Mouse (Mus musculus): ENCODE results near the gene Gsto2. TPM values are rescaled to one million over a fixed set of nuclear protein-coding genes. Genes with fewer than 3 reads are reported as not detected.

The Gsto2 gene
- total and polyA plus RNA-seq, 3 experiments, result 1.6 to 2.7 (median 2.6) TPM

GRCm38 (mm10) chr19:47902316-47903201, 37.2 kb downstream of the Gsto2 start:
- Histone ChIP-seq H3K36me3 (ENCODE audit: control insufficient read depth, insufficient read depth, low read length) (no peaks in the 10 kb centered on the region), H3K27me3 (ENCODE audit: control insufficient read depth, insufficient read depth, low read length) (no peaks in the 10 kb centered on the region), H3K4me1 (ENCODE audit: control insufficient read depth, insufficient read depth, low read length) (peaks cover 18% of the 10 kb centered on the region), H3K79me2 (replicated peaks; ENCODE audit: control insufficient read depth, insufficient read depth, low read length) (no peaks in the 10 kb centered on the region), H3K9ac (ENCODE audit: low read depth, low read length) (no peak overlapping the region), H3K4me3 (no peak overlapping the region), H3K27ac (peak overlapping the region; percentile 45)
- peak in 1 of 2 experiments; percentile 48 for DNase-seq
- TF ChIP-seq CTCF (IDR thresholded peaks at IDR 0.05) (no peak), EP300 (IDR thresholded peaks at IDR 0.05; ENCODE audit: insufficient read depth, low read depth, low read length) (no peak), POLR2A (IDR thresholded peaks at IDR 0.05; ENCODE audit: insufficient read depth, low read depth, low read length) (no peak)
- intact Hi-C loops (cut with DNase I), result no loop called here
- WGBS, result 39% methylated on average over 13 of the region's 13 CpGs

GRCm38 (mm10) chr19:47903679-47904078, 38.3 kb downstream of the Gsto2 start:
- Histone ChIP-seq H3K79me2 (replicated peaks; ENCODE audit: control insufficient read depth, insufficient read depth, low read length) (no peaks in the 10 kb centered on the region), H3K9ac (ENCODE audit: low read depth, low read length) (no peak overlapping the region), H3K27ac (no peak overlapping the region), H3K27me3 (ENCODE audit: control insufficient read depth, insufficient read depth, low read length) (no peaks in the 10 kb centered on the region), H3K4me1 (ENCODE audit: control insufficient read depth, insufficient read depth, low read length) (peaks cover 20% of the 10 kb centered on the region), H3K36me3 (ENCODE audit: control insufficient read depth, insufficient read depth, low read length) (no peaks in the 10 kb centered on the region), H3K4me3 (no peak overlapping the region)
- no peak for TF ChIP-seq EP300 (IDR thresholded peaks at IDR 0.05; ENCODE audit: insufficient read depth, low read depth, low read length)
- no peak for TF ChIP-seq CTCF (IDR thresholded peaks at IDR 0.05)
- no peak for TF ChIP-seq POLR2A (IDR thresholded peaks at IDR 0.05; ENCODE audit: insufficient read depth, low read depth, low read length)
- 70% methylated on average over 4 of the region's 4 CpGs for WGBS
- intact Hi-C loops (cut with DNase I), result no loop called here
- no peak for DNase-seq

- no peak for DNase-seq
- H3K9ac ChIP-seq (ENCODE audit: low read depth, low read length), result no peak overlapping the region
- intact Hi-C loops (cut with DNase I), result no loop called here
- WGBS, result 84% methylated on average over 4 of the region's 4 CpGs
- H3K27me3 ChIP-seq (ENCODE audit: control insufficient read depth, insufficient read depth, low read length), result no peaks in the 10 kb centered on the region
- H3K79me2 ChIP-seq (replicated peaks; ENCODE audit: control insufficient read depth, insufficient read depth, low read length), result no peaks in the 10 kb centered on the region
- H3K27ac ChIP-seq, result no peak overlapping the region
- H3K4me3 ChIP-seq, result no peak overlapping the region
- TF ChIP-seq CTCF (IDR thresholded peaks at IDR 0.05) (no peak), EP300 (IDR thresholded peaks at IDR 0.05; ENCODE audit: insufficient read depth, low read depth, low read length) (no peak), POLR2A (IDR thresholded peaks at IDR 0.05; ENCODE audit: insufficient read depth, low read depth, low read length) (no peak)
- no peaks in the 10 kb centered on the region for H3K36me3 ChIP-seq (ENCODE audit: control insufficient read depth, insufficient read depth, low read length)
- H3K4me1 ChIP-seq (ENCODE audit: control insufficient read depth, insufficient read depth, low read length), result peaks cover 24% of the 10 kb centered on the region
Measured at GRCm38 (mm10) chr19:47905081-47905480, 39.7 kb downstream of the Gsto2 start.

GRCm38 (mm10) chr19:47905603-47906002, 40.3 kb downstream of the Gsto2 start:
- Histone ChIP-seq H3K36me3 (ENCODE audit: control insufficient read depth, insufficient read depth, low read length) (no peaks in the 10 kb centered on the region), H3K27me3 (ENCODE audit: control insufficient read depth, insufficient read depth, low read length) (no peaks in the 10 kb centered on the region), H3K4me3 (no peak overlapping the region), H3K9ac (ENCODE audit: low read depth, low read length) (no peak overlapping the region), H3K27ac (no peak overlapping the region), H3K79me2 (replicated peaks; ENCODE audit: control insufficient read depth, insufficient read depth, low read length) (no peaks in the 10 kb centered on the region), H3K4me1 (ENCODE audit: control insufficient read depth, insufficient read depth, low read length) (peaks cover 26% of the 10 kb centered on the region)
- TF ChIP-seq POLR2A (IDR thresholded peaks at IDR 0.05; ENCODE audit: insufficient read depth, low read depth, low read length) (no peak), CTCF (IDR thresholded peaks at IDR 0.05) (no peak)
- 81% methylated on average over 5 of the region's 5 CpGs for WGBS
- DNase-seq, result no peak
- intact Hi-C loops (cut with DNase I), result no loop called here

- no peak for DNase-seq
- no peak overlapping the region for H3K4me3 ChIP-seq
- H3K36me3 ChIP-seq (ENCODE audit: control insufficient read depth, insufficient read depth, low read length), result no peaks in the 10 kb centered on the region
- intact Hi-C loops (cut with DNase I), result no loop called here
- no peak overlapping the region for H3K27ac ChIP-seq
- no peaks in the 10 kb centered on the region for H3K27me3 ChIP-seq (ENCODE audit: control insufficient read depth, insufficient read depth, low read length)
- H3K4me1 ChIP-seq (ENCODE audit: control insufficient read depth, insufficient read depth, low read length), result peaks cover 17% of the 10 kb centered on the region
- H3K9ac ChIP-seq (ENCODE audit: low read depth, low read length), result no peak overlapping the region
- no peaks in the 10 kb centered on the region for H3K79me2 ChIP-seq (replicated peaks; ENCODE audit: control insufficient read depth, insufficient read depth, low read length)
- 66% methylated on average over 9 of the region's 9 CpGs for WGBS
- TF ChIP-seq CTCF (IDR thresholded peaks at IDR 0.05), result no peak
- TF ChIP-seq EP300 (IDR thresholded peaks at IDR 0.05; ENCODE audit: insufficient read depth, low read depth, low read length), result no peak
- no peak for TF ChIP-seq POLR2A (IDR thresholded peaks at IDR 0.05; ENCODE audit: insufficient read depth, low read depth, low read length)
Measured at GRCm38 (mm10) chr19:47907596-47907995, 42.3 kb downstream of the Gsto2 start.

GRCm38 (mm10) chr19:47908961-47909371, 43.6 kb downstream of the Gsto2 start:
- no peak overlapping the region for H3K9ac ChIP-seq (ENCODE audit: low read depth, low read length)
- H3K79me2 ChIP-seq (replicated peaks; ENCODE audit: control insufficient read depth, insufficient read depth, low read length), result no peaks in the 10 kb centered on the region
- WGBS, result 65% methylated on average over 6 of the region's 6 CpGs
- no peak overlapping the region for H3K4me3 ChIP-seq
- no peaks in the 10 kb centered on the region for H3K36me3 ChIP-seq (ENCODE audit: control insufficient read depth, insufficient read depth, low read length)
- no peak for TF ChIP-seq POLR2A (IDR thresholded peaks at IDR 0.05; ENCODE audit: insufficient read depth, low read depth, low read length)
- no peak for TF ChIP-seq CTCF (IDR thresholded peaks at IDR 0.05)
- no peak for TF ChIP-seq EP300 (IDR thresholded peaks at IDR 0.05; ENCODE audit: insufficient read depth, low read depth, low read length)
- peaks cover 9% of the 10 kb centered on the region for H3K4me1 ChIP-seq (ENCODE audit: control insufficient read depth, insufficient read depth, low read length)
- no peaks in the 10 kb centered on the region for H3K27me3 ChIP-seq (ENCODE audit: control insufficient read depth, insufficient read depth, low read length)
- intact Hi-C loops (cut with DNase I), result no loop called here
- no peak for DNase-seq
- H3K27ac ChIP-seq, result no peak overlapping the region
